Mouse (Mus musculus) heart, adult 2 months (tissue): ENCODE data around the gene Fam173b.

Experiments used
- CTCF ChIP-seq: fragments of 200-600 bp; IDR thresholded peaks from 2 replicates; pipeline ENCODE4 v1.8.1; 2022; ENCODE audit warnings: antibody characterized with exemption, mild to moderate bottlenecking, moderate library complexity
- EP300 ChIP-seq: fragments of 200-500 bp; IDR thresholded peaks from 2 replicates; pipeline ENCODE4 v1.6.1; 2011; ENCODE audit warnings: low read depth, low read length, control low read depth; ENCODE audit not compliant: insufficient read depth

GRCm38 (mm10) chr15:31568581-31568996 lies 33.1 kb upstream of the Fam173b start:
- TF ChIP-seq CTCF, result no peak
- no peak for TF ChIP-seq EP300
